Mouse (Mus musculus) C2C12 (cell line): ENCODE measurements around the gene Ten1. TPM values are rescaled to one million over a fixed set of nuclear protein-coding genes. Genes with fewer than 3 reads are reported as not detected.

Experiments
- H3K27me3 ChIP-seq: one replicate; pipeline ENCODE4 v1.6.1; 2011; ENCODE audit not compliant: control insufficient read depth, insufficient read depth, insufficient read length
- H3K36me3 ChIP-seq: one replicate; pipeline ENCODE4 v1.6.1; 2011; ENCODE audit not compliant: control insufficient read depth, insufficient read depth
- H3K4me3 ChIP-seq: one replicate; pipeline ENCODE4 v1.5.1; 2011; ENCODE audit warnings: mild to moderate bottlenecking, control low read depth; ENCODE audit not compliant: poor library complexity, insufficient read depth, severe bottlenecking
- H3K79me2 ChIP-seq: one replicate; pipeline ENCODE4 v1.6.1; 2011; ENCODE audit not compliant: control insufficient read depth, insufficient read depth
- H3K79me3 ChIP-seq: one replicate; pipeline ENCODE4 v1.6.1; 2011; ENCODE audit warnings: low read depth, control low read depth
- H3ac ChIP-seq: one replicate; pipeline ENCODE3; 2011; ENCODE audit warnings: low read depth; ENCODE audit not compliant: control insufficient read depth, insufficient read length
- CEBPB ChIP-seq: IDR thresholded peaks from one replicate; pipeline ENCODE4 v1.6.1; 2011; ENCODE audit warnings: low read depth, mild to moderate bottlenecking, control low read depth, moderate library complexity
- CTCF ChIP-seq: IDR thresholded peaks from one replicate; pipeline ENCODE4 v1.5.1; 2011; ENCODE audit not compliant: control insufficient read depth, insufficient read depth, insufficient read length
- FOSL1 ChIP-seq: IDR thresholded peaks from one replicate; pipeline ENCODE4 v1.8.0; 2011; ENCODE audit warnings: mild to moderate bottlenecking, low read length; ENCODE audit not compliant: poor library complexity, insufficient read depth, severe bottlenecking
- MAX ChIP-seq: IDR thresholded peaks from one replicate; pipeline ENCODE4 v1.6.1; 2011; ENCODE audit warnings: mild to moderate bottlenecking, control low read depth
- MYOD1 ChIP-seq: IDR thresholded peaks from one replicate; pipeline ENCODE4 v1.6.1; 2011; ENCODE audit warnings: low read depth; ENCODE audit not compliant: control insufficient read depth, insufficient read length
- MYOG ChIP-seq: IDR thresholded peaks from one replicate; pipeline ENCODE4 v1.6.1; 2011; ENCODE audit not compliant: control insufficient read depth, insufficient read length; ENCODE audit errors: extremely low read depth
- USF1 ChIP-seq: IDR thresholded peaks from one replicate; pipeline ENCODE4 v1.6.1; 2011; ENCODE audit warnings: low read depth, mild to moderate bottlenecking, control low read depth, moderate library complexity
- polyA plus RNA-seq: library from polyadenylated mRNA; unstranded; fragments of >200 nt; fragmentation: generic; extraction: Trizol; gene quantifications from one replicate; pipeline ENCODE4 v1.2.1, GENCODE M21; 2012; ENCODE audit warnings: missing spikeins

Ten1 gene
- polyA plus RNA-seq, 1 experiment, result 48.8 TPM

- no peak for TF ChIP-seq MAX
- no peak for TF ChIP-seq CEBPB
- no peak for TF ChIP-seq USF1
- no peak for TF ChIP-seq FOSL1
- TF ChIP-seq MYOG, result no peak
- no peak for TF ChIP-seq CTCF
- TF ChIP-seq MYOD1, result no peak
- Histone ChIP-seq H3K79me3 (no peaks in the 10 kb centered on the region), H3K36me3 (peaks cover 18% of the 10 kb centered on the region), H3K4me3 (no peak overlapping the region), H3ac (no peak overlapping the region), H3K27me3 (no peaks in the 10 kb centered on the region), H3K79me2 (no peaks in the 10 kb centered on the region)
Measured at GRCm38 (mm10) chr11:116210696-116211095, 12.0 kb downstream of the Ten1 start.

DNA sequence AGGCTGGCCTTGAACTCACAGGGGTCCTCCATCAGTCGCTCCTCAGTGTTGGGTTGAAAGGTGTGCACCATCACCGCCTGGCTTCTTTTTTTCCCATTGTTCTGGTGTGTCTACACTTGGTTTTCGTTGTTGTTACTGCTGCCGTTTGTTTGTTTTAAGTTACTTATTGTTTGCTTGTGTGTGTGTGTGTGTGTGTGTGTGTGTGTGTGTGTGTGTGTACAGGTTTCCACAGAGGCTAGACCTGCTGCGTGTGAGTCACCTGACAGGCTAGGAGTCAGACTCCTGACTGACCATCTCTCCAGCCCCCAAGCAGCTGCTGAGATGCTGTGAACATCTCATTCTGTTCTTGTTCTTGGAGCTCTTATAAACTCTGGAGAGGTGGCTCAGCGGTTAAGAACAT lies 14.2 kb downstream of the Ten1 start:
- H3K27me3 ChIP-seq, result no peaks in the 10 kb centered on the region
- H3K79me2 ChIP-seq, result no peaks in the 10 kb centered on the region
- no peak overlapping the region for H3K4me3 ChIP-seq
- no peaks in the 10 kb centered on the region for H3K36me3 ChIP-seq
- H3K79me3 ChIP-seq, result no peaks in the 10 kb centered on the region
- no peak overlapping the region for H3ac ChIP-seq
- TF ChIP-seq FOSL1, result no peak
- TF ChIP-seq MYOG, result no peak
- TF ChIP-seq CEBPB, result no peak
- no peak for TF ChIP-seq CTCF
- no peak for TF ChIP-seq MYOD1
- TF ChIP-seq MAX, result no peak
- TF ChIP-seq USF1, result no peak

DNA sequence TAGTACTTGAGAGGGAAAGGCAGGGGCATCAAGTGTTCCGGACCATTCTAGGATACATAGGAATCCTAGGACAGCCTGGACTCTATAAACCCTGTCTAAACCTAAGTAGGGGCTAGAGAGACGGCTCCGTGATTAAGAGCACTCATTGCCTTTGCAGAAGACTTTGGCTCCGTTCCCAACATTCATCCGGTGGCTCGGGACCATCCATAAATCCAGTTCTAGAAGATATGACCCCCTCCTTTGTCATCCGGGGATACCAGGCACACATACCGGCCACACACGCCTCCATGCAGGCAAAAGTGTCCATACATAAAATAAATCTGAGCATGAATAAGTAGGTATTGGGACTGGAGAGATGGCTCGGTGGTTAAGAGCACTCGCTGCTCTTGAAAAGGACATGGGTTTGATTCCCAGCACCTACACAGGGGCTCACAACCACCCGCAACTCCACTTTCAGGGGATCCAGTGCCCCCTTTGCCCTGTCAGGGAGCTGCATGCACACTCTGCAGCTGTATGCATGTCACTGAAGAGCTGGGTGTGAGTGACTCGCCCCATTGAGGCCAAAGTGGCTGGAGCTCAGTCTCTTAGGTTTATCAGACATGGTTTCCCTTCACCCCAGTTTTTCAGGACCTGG lies 15.3 kb downstream of the Ten1 start:
- no peaks in the 10 kb centered on the region for H3K79me2 ChIP-seq
- H3ac ChIP-seq, result no peak overlapping the region
- H3K4me3 ChIP-seq, result no peak overlapping the region
- TF ChIP-seq MYOD1 (no peak), USF1 (no peak), MYOG (no peak), MAX (no peak), CTCF (no peak), CEBPB (no peak), FOSL1 (no peak)
- H3K79me3 ChIP-seq, result no peaks in the 10 kb centered on the region
- H3K27me3 ChIP-seq, result no peaks in the 10 kb centered on the region
- H3K36me3 ChIP-seq, result no peaks in the 10 kb centered on the region

DNA sequence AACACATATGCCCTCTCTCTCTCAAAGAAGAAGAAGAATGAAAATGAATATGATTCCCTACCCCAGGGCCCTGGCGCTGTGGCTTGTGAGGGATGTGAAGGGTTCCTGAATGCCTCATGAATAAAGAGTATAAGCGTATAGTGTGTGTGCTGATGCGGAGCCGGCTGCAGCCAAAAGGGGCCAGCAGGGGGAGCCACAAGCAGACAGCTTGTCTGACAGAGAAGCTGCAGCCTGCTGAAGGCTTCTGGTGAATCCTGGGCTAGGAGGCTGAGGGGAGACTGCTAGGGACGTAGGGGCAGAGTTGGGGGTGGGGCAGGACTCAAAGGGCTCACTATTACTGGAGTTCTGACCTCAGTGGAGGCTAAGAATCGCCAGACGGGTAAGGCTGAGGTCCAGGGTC lies 16.5 kb downstream of the Ten1 start:
- TF ChIP-seq FOSL1, result no peak
- TF ChIP-seq CTCF, result peak; percentile 25
- TF ChIP-seq USF1, result no peak
- TF ChIP-seq CEBPB, result no peak
- Histone ChIP-seq H3ac (no peak overlapping the region), H3K36me3 (no peaks in the 10 kb centered on the region), H3K79me3 (no peaks in the 10 kb centered on the region), H3K79me2 (no peaks in the 10 kb centered on the region), H3K27me3 (no peaks in the 10 kb centered on the region), H3K4me3 (no peak overlapping the region)

- no peak for TF ChIP-seq CEBPB
- TF ChIP-seq MAX, result no peak
- no peak for TF ChIP-seq CTCF
- no peak for TF ChIP-seq USF1
- TF ChIP-seq FOSL1, result no peak
- TF ChIP-seq MYOG, result no peak
- no peak for TF ChIP-seq MYOD1
- Histone ChIP-seq H3K79me3 (no peaks in the 10 kb centered on the region), H3ac (no peak overlapping the region), H3K4me3 (no peak overlapping the region), H3K27me3 (no peaks in the 10 kb centered on the region), H3K36me3 (no peaks in the 10 kb centered on the region), H3K79me2 (no peaks in the 10 kb centered on the region)
Measured at GRCm38 (mm10) chr11:116215991-116216390, 17.3 kb downstream of the Ten1 start.

GRCm38 (mm10) chr11:116216549-116216948 lies 17.9 kb downstream of the Ten1 start:
- Histone ChIP-seq H3K36me3 (no peaks in the 10 kb centered on the region), H3K4me3 (no peak overlapping the region), H3K27me3 (no peaks in the 10 kb centered on the region), H3K79me2 (no peaks in the 10 kb centered on the region), H3K79me3 (no peaks in the 10 kb centered on the region), H3ac (no peak overlapping the region)
- TF ChIP-seq CTCF, result no peak
- no peak for TF ChIP-seq MYOD1
- TF ChIP-seq CEBPB, result no peak
- no peak for TF ChIP-seq MYOG
